Mouse (Mus musculus) bone marrow macrophage, adult 2 months (primary cell): Measurements from ENCODE around the gene Tmem119. TPM values are rescaled to one million over a fixed set of nuclear protein-coding genes. Genes with fewer than 3 reads are reported as not detected.

ENCODE experiments used
- H3K27ac ChIP-seq: 2 replicates; pipeline ENCODE4 v1.5.1; 2012; ENCODE audit warnings: low read depth, low read length; ENCODE audit not compliant: insufficient read depth
- H3K4me1 ChIP-seq: 2 replicates; pipeline ENCODE4 v1.6.1; 2012; ENCODE audit warnings: low read length; ENCODE audit not compliant: control insufficient read depth, insufficient read depth
- H3K4me3 ChIP-seq: 2 replicates; pipeline ENCODE4 v1.5.1; 2012; ENCODE audit warnings: mild to moderate bottlenecking, low read length, moderate library complexity; ENCODE audit not compliant: insufficient read depth
- CTCF ChIP-seq: IDR thresholded peaks from 2 replicates; pipeline ENCODE4 v1.5.1; 2012; ENCODE audit warnings: low read depth, mild to moderate bottlenecking, low read length, moderate library complexity
- POLR2A ChIP-seq: IDR thresholded peaks from 2 replicates; pipeline ENCODE4 v1.6.1; 2012; ENCODE audit warnings: mild to moderate bottlenecking, low read depth, low read length, borderline replicate concordance
- polyA plus RNA-seq: library from polyadenylated mRNA; stranded (reverse); fragments of >200 nt; gene quantifications from 2 replicates; pipeline ENCODE4 v1.2.4, GENCODE M21; 2012; ENCODE audit not compliant: missing spikeins, insufficient read depth, insufficient read length

The Tmem119 gene
- polyA plus RNA-seq, 1 experiment = 0.99 TPM

DNA sequence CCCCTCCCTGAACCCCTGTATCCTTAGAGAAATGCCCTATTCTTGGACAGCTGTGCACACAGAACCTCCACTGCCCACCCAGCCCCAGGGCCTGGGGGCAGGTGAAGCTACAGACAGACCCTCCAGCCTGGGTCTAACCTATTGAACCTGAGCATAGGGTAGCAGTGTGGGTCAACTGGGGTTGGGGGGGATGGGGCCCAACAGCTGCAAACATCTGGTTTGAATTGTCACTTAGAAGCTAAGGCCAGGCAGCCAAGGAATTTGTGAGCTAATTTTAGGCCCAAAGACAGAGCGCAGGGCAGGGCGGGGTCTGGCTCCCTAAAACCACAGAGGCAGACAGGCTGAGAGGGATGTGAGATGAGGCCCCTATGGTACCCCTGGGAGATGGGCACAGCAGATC is 7.9 kb upstream of the Tmem119 start:
- Histone ChIP-seq H3K27ac (no peak overlapping the region), H3K4me1 (peaks cover 7% of the 10 kb centered on the region; the same call in 1 of the 2 replicates), H3K4me3 (no peak overlapping the region)
- TF ChIP-seq CTCF (no peak), POLR2A (no peak)

DNA sequence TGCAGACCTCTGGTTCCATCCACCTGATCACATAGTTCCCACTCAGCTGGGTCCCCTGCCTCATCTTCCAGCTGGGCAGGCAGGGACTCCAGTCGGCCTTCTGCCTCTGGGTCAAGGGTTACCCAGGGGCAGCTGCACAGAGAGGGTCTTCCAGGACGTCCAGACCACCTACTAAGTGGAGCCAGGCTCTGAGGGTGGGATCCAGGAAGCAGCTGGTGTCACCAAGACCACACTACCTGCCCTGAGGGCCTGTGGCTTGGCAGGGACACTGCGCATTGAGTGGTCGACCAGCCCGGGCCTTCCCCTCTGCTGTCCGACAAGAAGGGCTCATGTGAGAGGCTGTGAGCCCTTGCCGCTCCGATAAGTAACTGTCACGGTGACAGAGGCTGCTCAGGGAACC is 7.4 kb upstream of the Tmem119 start:
- H3K27ac ChIP-seq = no peak overlapping the region
- TF ChIP-seq POLR2A (no peak), CTCF (no peak)
- H3K4me1 ChIP-seq = peaks cover 7% of the 10 kb centered on the region; the same call in 1 of the 2 replicates
- no peak overlapping the region for H3K4me3 ChIP-seq

DNA sequence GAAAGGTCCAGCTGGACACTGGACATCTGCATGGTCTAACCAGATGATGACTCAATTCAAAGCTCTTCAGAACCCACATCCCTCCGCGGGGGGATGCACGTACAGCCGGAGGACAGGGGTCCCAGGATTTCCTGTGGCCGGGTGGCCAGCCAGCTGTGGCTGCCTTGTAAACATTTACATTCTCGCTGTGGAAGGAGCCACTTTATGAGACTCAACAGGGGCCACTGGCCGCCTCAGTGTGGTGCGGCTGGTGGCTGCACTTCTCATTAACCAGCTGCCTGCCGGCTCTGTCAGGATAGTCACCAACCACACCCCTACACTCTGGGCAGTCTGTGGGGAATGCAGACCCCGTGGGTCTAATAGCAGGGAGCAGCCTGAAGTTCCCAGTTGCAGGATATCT is 6.1 kb upstream of the Tmem119 start:
- no peak for TF ChIP-seq POLR2A
- no peak overlapping the region for H3K4me3 ChIP-seq
- H3K27ac ChIP-seq = no peak overlapping the region
- H3K4me1 ChIP-seq = peaks cover 5% of the 10 kb centered on the region; the same call in 1 of the 2 replicates

DNA sequence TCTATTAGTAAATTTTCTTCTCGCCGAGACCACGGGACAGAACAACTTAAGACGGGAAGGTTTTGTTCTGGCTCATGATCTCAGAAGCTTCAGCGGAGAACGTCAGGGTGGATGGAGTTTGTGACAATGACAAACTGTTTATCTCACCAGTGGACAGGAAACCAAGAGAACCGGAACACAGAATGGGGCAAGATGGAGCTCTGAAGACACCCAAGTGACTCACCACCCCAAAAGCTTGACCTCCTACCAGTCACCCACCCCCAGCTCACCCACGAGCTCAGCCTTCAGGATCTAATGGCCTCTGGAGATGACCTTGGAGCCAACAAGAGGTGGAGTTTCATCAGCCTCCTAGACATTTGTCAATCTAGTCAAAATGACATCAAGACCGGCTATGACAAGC is 5.0 kb upstream of the Tmem119 start:
- TF ChIP-seq CTCF = no peak

DNA sequence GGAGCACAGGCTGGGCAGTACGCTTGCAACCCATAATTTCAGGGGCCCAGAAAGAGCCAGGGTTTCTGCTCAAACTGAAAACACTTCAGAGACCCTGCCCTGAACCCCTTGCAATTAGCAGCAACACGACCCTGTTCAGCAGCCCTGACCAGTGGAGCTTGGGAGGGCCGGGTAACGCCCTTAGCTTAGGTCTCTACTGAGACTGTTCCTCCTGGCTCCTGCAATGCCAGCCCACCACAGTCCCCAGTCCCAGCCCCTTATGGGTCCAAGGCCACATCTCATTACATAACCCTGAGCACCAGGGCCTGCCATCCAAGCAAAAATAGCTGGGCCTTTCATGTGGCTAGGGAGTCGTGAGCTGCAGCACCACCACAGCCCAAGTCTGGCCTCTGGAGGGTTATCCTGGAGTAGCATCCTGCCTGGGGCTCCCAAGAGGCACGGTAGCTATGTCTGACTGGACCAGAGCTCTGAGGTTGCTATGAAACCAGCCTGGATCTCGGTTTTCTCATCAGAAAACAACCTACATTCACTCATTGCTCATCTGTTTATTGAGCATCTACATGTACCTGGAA is 4.2 kb upstream of the Tmem119 start:
- TF ChIP-seq CTCF (no peak), POLR2A (no peak)
- H3K4me1 ChIP-seq = peaks cover 3% of the 10 kb centered on the region; the same call in 1 of the 2 replicates
- no peak overlapping the region for H3K4me3 ChIP-seq
- H3K27ac ChIP-seq = no peak overlapping the region

More for the DNA sequence above, 5.0 kb upstream of the Tmem119 start:
- peaks cover 5% of the 10 kb centered on the region; the same call in 1 of the 2 replicates for H3K4me1 ChIP-seq
- no peak overlapping the region for H3K27ac ChIP-seq
- H3K4me3 ChIP-seq = no peak overlapping the region

DNA sequence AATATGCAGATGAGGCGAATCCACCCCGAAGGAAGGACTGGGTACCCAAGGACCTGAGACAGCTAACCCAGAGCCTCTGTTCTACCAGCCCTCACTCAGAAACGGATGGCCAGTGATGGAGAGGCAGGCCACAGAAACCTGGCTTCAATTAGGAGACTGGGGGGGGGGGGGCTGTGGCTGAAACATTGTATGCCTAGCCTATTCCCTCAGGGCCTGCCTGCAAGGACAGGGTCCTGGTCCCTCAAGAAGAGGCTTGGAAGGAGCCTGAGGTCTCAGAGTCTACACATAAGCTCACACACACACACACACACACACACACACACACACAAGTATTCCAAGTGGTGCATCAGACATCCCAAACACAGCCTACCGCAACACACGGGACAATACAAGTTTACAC is 625 bp downstream of the Tmem119 start:
- Histone ChIP-seq H3K4me1 (peaks cover 15% of the 10 kb centered on the region), H3K4me3 (no peak overlapping the region), H3K27ac (no peak overlapping the region)
- no peak for TF ChIP-seq CTCF
- no peak for TF ChIP-seq POLR2A

DNA sequence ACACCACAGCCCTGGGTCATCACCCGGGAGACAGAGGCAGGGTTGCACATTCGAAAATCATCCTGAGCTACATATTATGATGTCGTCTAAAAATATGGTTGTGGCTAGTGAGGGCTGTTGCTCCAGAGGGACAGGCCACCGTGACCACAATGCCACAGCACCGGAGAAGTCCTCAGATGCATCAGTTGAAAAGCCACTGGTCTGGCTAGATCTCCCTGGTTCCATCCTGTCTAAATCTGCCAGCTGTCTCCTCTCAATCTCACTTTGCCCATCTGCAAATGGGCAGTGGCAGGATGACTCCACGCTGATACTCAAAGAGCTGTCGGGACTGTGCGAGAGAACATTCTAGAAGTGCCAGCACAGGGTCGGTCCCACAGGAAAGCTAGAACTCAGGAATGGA is 1.8 kb downstream of the Tmem119 start:
- TF ChIP-seq CTCF (no peak), POLR2A (no peak)
- peaks cover 16% of the 10 kb centered on the region for H3K4me1 ChIP-seq
- H3K4me3 ChIP-seq = no peak overlapping the region
- H3K27ac ChIP-seq = no peak overlapping the region

DNA sequence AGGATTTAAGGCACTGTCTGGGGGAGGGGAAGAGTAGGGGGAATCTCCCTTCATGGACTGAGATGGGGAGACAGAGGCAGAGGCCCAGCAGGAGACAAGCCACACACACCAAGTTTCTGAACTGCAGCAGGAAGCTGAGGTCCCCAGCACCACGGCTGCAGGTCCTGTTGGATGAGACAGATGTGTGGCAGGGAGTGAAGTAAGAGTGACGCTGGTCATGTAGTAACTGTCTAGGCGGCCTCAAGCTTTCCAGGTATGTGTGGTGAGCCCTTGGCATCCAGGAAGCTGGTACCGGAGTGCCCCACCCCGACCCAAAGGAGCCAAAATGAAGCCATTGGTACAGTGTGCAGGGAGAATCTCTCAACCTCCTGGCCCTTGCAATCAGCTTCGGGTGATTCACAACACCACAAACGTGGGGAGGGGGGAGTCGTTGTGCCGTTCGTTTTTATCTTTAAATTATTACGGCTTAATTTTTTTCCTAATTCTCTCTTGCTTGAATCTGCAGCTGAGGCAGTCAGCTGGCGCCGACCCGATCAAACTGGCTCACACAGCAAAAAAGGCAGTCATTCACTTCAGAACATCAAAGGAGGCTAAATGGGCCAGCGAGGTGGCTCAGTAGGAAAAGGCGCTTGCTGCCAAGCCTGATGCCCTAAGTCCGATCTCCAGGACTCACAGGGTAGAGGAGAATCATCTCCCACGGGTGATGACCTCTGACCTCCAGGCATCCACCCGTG is 3.0 kb downstream of the Tmem119 start:
- TF ChIP-seq CTCF (no peak), POLR2A (no peak)
- Histone ChIP-seq H3K27ac (no peak overlapping the region), H3K4me3 (no peak overlapping the region), H3K4me1 (peaks cover 23% of the 10 kb centered on the region)

DNA sequence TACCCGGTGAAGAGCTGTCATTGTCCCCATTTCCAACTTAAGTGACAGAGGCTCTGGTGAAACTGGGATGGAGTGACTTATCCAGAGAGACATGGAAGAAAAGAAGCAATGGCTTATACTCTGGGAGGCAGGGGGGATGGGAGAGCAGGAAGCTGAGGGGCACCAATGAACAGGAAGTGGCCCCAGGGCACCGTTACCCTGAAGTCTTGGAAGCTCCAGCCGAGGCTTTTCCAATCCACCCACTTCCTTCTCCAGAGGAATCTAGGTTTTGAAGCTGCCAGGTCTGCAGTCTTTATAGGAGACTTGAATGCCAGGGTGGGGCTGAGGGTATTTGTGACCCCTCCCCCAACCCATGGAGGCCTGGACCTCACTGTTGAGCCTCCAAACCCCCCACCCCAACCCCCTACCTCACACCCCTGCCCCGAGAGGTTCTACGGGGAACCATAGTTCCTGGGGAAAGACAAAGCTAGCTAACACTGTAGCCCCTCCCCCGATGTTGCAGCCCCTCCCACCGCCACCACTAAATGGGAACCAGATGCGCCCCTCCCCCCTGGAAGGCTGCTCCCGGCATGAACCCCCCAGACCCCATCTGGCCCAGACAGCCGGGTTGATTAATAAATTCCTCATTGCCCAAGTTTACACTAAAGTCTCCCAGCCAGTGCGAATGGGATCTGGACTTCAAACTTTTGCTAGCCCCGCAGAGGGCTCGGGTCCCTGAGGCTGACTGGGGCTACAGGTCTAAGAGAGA is 3.7 kb downstream of the Tmem119 start:
- TF ChIP-seq POLR2A (no peak), CTCF (no peak; the same call in 1 of the 2 replicates)
- H3K27ac ChIP-seq = peak overlapping the region; percentile 26

DNA sequence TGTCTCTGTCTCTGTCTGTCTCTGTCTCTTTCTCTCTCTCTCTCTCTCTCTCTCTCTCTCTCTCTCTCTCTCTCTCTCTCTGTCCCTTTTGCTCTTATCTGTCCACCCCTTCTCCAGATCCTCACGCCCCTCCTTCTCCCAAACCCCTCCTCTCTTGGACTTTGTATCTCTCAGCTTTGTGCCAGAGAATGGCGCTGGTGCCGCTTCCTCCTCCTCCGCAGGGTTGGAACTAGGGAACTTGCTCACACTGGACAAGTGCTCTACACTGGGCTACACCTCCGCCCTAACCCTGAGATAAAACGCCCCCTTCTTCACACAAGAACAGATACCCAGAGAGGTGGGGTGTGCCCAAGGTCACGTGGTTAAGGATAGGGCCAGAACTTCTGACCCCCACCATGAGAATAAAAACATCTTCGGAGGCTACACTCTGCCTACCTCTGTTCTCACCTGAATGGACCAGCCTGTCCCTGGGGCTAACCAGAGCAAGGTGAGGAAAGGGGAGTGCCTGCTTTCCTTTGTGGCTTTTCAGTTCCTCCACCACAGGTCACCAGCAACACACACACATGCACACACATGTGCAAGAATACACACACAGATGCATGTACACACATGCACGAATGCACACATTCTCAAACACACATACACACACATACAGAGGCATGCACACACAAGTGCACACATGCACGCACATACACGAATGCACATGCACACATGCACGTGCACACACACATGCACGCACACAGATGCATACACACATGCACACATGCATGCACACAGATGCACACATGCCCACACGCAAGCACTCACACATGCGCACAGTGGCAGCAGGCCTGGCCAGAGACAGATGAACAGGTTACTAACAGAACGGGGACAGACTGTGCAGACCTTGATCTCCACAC is 8.9 kb downstream of the Tmem119 start:
- Histone ChIP-seq H3K27ac (no peak overlapping the region), H3K4me1 (peaks cover 33% of the 10 kb centered on the region), H3K4me3 (no peak overlapping the region)
- TF ChIP-seq CTCF (no peak), POLR2A (no peak)

More for the DNA sequence above, 3.7 kb downstream of the Tmem119 start:
- H3K4me1 ChIP-seq = peaks cover 23% of the 10 kb centered on the region
- H3K4me3 ChIP-seq = 0 out of 2 replicates have a peak overlapping the region, but pooled peaks have one; percentile 4
